Mouse (Mus musculus) heart, postnatal 0 days (tissue): ENCODE data around the gene Dbx1.

Source experiments
- CTCF ChIP-seq: IDR thresholded peaks from 2 replicates; pipeline ENCODE4 v1.5.1; 2016; ENCODE audit warnings: antibody characterized with exemption, control low read depth, low read depth
- EP300 ChIP-seq: IDR thresholded peaks from 2 replicates; pipeline ENCODE4 v1.6.1; 2016; ENCODE audit warnings: antibody characterized with exemption, low read depth

DNA sequence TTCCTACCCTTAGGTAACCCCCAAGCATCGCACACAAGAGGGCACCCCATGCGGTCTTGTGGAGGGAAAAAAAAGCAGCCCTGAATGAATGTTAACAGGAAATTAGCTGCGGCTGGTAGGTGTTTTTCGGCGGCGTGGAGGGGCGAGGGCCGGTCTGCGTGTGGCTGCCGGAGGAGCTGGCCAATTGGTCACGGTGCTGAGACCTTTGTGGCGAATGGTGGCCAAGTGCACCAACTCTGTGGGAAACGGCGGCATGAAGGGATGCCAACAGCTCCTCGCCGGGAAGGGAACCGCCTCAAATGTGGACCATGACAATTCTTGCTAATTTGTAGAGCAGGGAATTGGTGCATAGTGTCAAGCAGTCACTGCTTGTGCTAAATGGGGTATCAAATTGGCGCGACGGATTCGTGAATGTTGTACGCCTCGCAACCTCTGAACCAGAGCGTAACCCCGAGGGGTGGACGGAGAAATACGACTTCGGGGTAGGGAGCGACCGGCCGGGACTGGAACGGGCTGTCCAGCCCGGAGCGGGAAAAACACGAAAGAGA lies 1.5 kb downstream of the Dbx1 start:
- no peak for TF ChIP-seq CTCF
- no peak for TF ChIP-seq EP300
